Mouse (Mus musculus) layer of hippocampus, adult 2 months (tissue): Measurements from ENCODE around the gene Ppef2. TPM values are rescaled to one million over a fixed set of nuclear protein-coding genes. Genes with fewer than 3 reads are reported as not detected.

Experiments used
- DNase-seq, 2 experiments: peaks; one replicate each; pipeline ENCODE4 v3.0.0; 2022; ENCODE audit warnings: low spot score in 2 of 2
- H3K27ac ChIP-seq: fragments of 200-600 bp; 2 replicates; pipeline ENCODE4 v1.8.1; 2022
- H3K4me3 ChIP-seq: fragments of 200-600 bp; 2 replicates; pipeline ENCODE4 v1.8.1; 2022; ENCODE audit warnings: mild to moderate bottlenecking
- CTCF ChIP-seq: fragments of 200-600 bp; conservative IDR thresholded peaks from 2 replicates; pipeline ENCODE4 v1.8.1; 2022; ENCODE audit warnings: antibody characterized with exemption, mild to moderate bottlenecking, moderate library complexity
- long read RNA-seq, 2 experiments: library from polyadenylated mRNA; stranded (forward); transcript quantifications; one replicate each; pipeline ENCODE4 v2.0.0; 2021; ENCODE audit warnings: borderline mapping rate in 2 of 2
- total RNA-seq, 2 experiments: library from RNA; stranded (reverse); gene quantifications; 2 replicates each; pipeline ENCODE4 v1.2.3; 2021

Ppef2 gene
- total RNA-seq: 1 to 10 TPM; 1.0 to 1.1 TPM
- long read RNA-seq, experiment 1: 0 reads
- long read RNA-seq, experiment 2, partial matches to known transcripts: 0 of 2 reads
- long read RNA-seq, experiment 2, other reads (novel, unspliced or antisense): 2 of 2 reads

GRCm38 (mm10) chr5:92256218-92256617 is at the start of gene Ppef2:
Gene Ppef2, minus strand, starts transcription at chr5:92256278.
- DNase-seq: no peak
- Histone ChIP-seq H3K27ac (no peak within 1 kb of the TSS), H3K4me3 (no peak within 1 kb of the TSS)
- TF ChIP-seq CTCF: no peak

GRCm38 (mm10) chr5:92304291-92304690 is 48.2 kb upstream of the Ppef2 start:
- no peak for DNase-seq
- TF ChIP-seq CTCF: no peak
- Histone ChIP-seq H3K27ac (no peak overlapping the region), H3K4me3 (no peak overlapping the region)

- Histone ChIP-seq H3K4me3 (no peak overlapping the region), H3K27ac (no peak overlapping the region)
- DNase-seq: no peak
- no peak for TF ChIP-seq CTCF
Measured at GRCm38 (mm10) chr5:92302149-92302840, 46.2 kb upstream of the Ppef2 start.

GRCm38 (mm10) chr5:92294525-92294924 is 38.4 kb upstream of the Ppef2 start:
- no peak overlapping the region for H3K4me3 ChIP-seq
- H3K27ac ChIP-seq: no peak overlapping the region
- no peak for TF ChIP-seq CTCF
- DNase-seq: no peak

- no peak for TF ChIP-seq CTCF
Measured at GRCm38 (mm10) chr5:92291652-92292414, 35.8 kb upstream of the Ppef2 start.

DNA sequence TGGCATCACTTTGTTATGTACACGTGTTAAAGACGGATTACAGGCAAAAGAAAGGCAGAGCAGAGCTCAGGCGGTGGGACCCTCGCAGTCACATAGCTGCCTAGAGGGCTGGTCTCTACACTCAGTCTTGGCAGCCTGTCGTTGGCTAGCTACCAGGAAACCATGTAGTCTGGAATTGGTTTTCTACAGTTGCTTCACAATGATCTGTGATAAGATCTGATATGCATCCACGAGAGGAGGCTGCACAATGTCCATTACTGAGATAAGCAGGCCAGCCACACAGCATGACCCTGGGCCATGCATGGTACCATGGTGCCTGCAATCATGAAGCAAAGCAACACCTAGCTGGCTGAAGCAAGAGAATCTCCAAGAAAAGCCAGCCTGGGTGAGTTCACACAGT is 31.8 kb upstream of the Ppef2 start:
- TF ChIP-seq CTCF: no peak
- H3K27ac ChIP-seq: no peak overlapping the region
- no peak overlapping the region for H3K4me3 ChIP-seq
- no peak for DNase-seq

More at GRCm38 (mm10) chr5:92291652-92292414, 35.8 kb upstream of the Ppef2 start:
- H3K4me3 ChIP-seq: no peak overlapping the region
- no peak for DNase-seq
- no peak overlapping the region for H3K27ac ChIP-seq

DNA sequence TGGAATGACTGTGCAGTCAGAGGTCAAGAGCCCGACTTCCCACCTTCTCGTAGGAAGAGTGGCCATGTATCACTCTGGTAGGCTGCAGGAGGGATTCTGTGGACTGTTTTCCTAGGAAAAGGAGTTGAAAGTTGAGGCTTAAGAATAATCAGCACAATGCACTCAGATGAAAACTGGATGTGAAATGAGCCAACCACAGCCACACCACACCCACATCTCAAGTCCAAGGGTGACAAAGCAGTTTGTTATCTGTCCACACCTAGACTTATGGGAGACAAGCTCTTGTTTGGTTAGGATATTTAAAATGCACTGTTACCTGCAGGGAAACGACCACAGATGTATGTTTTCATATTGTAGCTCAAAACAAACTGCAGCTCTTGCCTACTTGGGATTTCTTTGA is 27.0 kb upstream of the Ppef2 start:
- no peak overlapping the region for H3K27ac ChIP-seq
- H3K4me3 ChIP-seq: no peak overlapping the region
- no peak for TF ChIP-seq CTCF
- no peak for DNase-seq

DNA sequence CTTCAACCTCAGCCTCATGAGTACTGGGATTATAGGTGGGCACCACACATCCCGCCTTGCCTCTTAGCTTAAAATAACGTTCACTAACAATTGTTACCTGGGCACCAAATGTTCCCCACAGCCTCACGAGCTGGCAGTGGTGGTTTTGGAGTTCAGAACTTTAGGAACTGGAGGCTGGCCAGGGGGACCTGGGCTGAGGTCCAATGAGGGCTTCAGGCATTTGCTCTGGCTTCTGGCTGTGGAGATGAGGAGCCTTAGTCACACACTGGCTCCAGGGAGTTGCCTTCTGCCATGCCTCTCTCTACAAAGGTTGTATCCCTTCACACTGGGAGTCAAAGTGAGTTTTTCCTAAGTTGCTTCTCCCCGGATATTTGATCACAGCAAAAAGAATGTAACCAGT is 26.5 kb upstream of the Ppef2 start:
- no peak for DNase-seq
- no peak overlapping the region for H3K27ac ChIP-seq
- no peak for TF ChIP-seq CTCF
- H3K4me3 ChIP-seq: no peak overlapping the region

DNA sequence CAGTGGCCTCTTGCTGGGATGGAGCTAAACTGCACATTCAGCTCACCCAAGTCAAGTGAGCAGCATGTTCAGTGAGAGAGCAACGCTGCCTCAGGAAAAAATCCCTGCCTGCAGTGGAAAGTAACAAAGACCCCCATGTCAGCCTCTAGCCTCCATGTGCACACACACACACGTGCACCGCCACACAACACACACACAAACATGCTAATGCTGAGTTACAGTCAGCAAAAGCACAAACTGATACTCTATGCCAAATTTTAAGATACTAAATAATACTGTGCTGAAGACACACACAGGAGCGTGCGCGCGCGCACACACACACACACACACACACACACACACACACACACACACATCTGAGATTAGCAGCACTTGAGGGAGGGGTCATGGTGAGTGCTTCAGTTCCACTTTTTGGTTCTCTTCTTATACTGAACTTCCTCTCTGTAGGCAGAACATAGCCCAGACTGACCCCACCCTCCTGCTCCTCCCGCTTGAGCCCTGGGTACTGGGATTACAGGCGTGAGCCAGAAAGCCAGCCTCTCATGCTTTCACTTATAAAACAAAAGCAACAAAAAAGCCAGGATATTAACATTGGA is 23.0 kb upstream of the Ppef2 start:
- Histone ChIP-seq H3K27ac (no peak overlapping the region), H3K4me3 (no peak overlapping the region)
- no peak for TF ChIP-seq CTCF
- DNase-seq: no peak

DNA sequence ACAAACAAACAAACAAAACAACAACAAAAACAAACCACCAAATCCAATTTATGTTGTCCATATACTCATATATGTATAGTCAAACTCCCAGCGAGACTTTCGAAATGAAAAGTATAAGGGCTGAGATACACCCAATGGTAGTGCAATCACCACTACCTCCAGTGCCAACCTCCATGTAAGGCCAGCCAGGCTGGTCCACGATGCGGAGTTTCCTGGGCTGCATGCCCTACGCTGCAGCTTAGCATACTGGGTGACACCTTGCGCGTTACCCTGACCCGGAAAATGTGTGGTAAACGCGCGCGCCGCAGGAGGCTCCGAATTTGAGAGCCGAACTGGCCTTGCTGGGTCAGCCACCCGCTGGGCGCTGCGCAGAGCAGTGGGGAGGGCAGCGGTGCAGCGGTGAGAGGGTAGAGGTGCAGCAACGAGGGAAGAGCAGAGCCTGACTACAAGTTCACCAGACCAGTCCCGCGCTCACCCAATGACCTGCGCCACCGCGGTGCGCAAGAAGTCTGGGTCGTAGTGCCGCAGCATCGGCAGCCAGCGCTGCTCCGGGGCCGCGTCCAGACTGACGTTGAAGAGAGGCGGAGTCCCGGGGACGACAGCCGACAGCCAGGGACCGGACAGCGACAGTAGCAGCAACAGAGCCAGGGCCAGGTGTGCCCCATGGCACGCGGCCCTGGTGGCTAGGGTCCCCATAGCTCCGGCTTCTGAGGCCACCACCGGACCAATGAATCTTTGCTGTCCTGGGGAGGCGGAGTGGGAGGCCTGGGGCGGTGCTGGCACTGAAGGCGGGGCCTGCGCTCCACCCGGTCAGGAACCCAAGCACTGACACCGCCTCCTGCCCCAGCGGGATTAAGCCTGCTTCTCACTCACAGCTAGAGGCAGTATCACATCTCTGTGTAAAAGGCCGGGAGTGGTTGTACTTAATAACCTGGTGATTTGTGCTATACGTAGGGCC is 21.6 kb upstream of the Ppef2 start, which contains the start of gene Naaa:
Naaa (minus strand) TSS at position 734 of the 958 bp plus-strand sequence.
- TF ChIP-seq CTCF: peak; percentile 67
- H3K27ac ChIP-seq: peak within 1 kb of the TSS; percentile 84
- H3K4me3 ChIP-seq: peak within 1 kb of the TSS; percentile 81
- peak; percentile 77 to 81 for DNase-seq

- Histone ChIP-seq H3K27ac (no peak overlapping the region), H3K4me3 (no peak overlapping the region)
- DNase-seq: no peak
- TF ChIP-seq CTCF: no peak
Measured at GRCm38 (mm10) chr5:92270496-92270895, 14.4 kb upstream of the Ppef2 start.

GRCm38 (mm10) chr5:92263761-92264359 is 7.8 kb upstream of the Ppef2 start:
- no peak overlapping the region for H3K4me3 ChIP-seq
- peak overlapping the region; percentile 74 for H3K27ac ChIP-seq
- no peak for TF ChIP-seq CTCF
- peak; percentile 70 to 89 for DNase-seq
